Mouse (Mus musculus) myocyte (in vitro differentiated cells): ENCODE results near the gene 4922502D21Rik. TPM values are rescaled to one million over a fixed set of nuclear protein-coding genes. Genes with fewer than 3 reads are reported as not detected.

Experiments
- H3K27me3 ChIP-seq: one replicate; pipeline ENCODE4 v1.6.1; 2011; ENCODE audit not compliant: control insufficient read depth, insufficient read depth, insufficient read length
- H3K36me3 ChIP-seq: one replicate; pipeline ENCODE4 v1.6.1; 2011; ENCODE audit not compliant: control insufficient read depth, insufficient read depth
- H3K4me2 ChIP-seq: one replicate; pipeline ENCODE4 v1.6.1; 2011; ENCODE audit warnings: low read depth, control low read depth
- H3K4me3 ChIP-seq: one replicate; pipeline ENCODE4 v1.5.1; 2011; ENCODE audit warnings: mild to moderate bottlenecking, control low read depth, moderate library complexity
- H3K79me2 ChIP-seq: one replicate; pipeline ENCODE4 v1.6.1; 2011; ENCODE audit not compliant: control insufficient read depth, insufficient read depth
- H3ac ChIP-seq: one replicate; pipeline ENCODE4 v1.6.1; 2011; ENCODE audit not compliant: control insufficient read depth, insufficient read length
- CEBPB ChIP-seq: IDR thresholded peaks from 2 replicates; pipeline ENCODE4 v1.6.1; 2011; ENCODE audit warnings: mild to moderate bottlenecking, moderate library complexity; ENCODE audit not compliant: poor library complexity, insufficient read depth, severe bottlenecking
- E2F4 ChIP-seq: IDR thresholded peaks from one replicate; pipeline ENCODE4 v1.6.1; 2011; ENCODE audit warnings: mild to moderate bottlenecking, control low read depth, moderate library complexity; ENCODE audit not compliant: insufficient read depth
- MAX ChIP-seq: IDR thresholded peaks from one replicate; pipeline ENCODE4 v1.6.1; 2011; ENCODE audit warnings: low read depth, mild to moderate bottlenecking, control low read depth
- MYOD1 ChIP-seq, 3 experiments: IDR thresholded peaks; one replicate each; pipeline ENCODE4 v1.6.1; 2011; ENCODE audit warnings: control low read depth in 2 of 3, low read depth in 2 of 3, mild to moderate bottlenecking in 2 of 3, moderate library complexity in 1 of 3; ENCODE audit not compliant: insufficient read length in 2 of 3, control insufficient read depth in 1 of 3
- MYOG ChIP-seq, 3 experiments: IDR thresholded peaks; one replicate each; pipeline ENCODE4 v1.6.1; 2011; ENCODE audit warnings: control low read depth in 2 of 3, low read depth in 2 of 3, mild to moderate bottlenecking in 2 of 3; ENCODE audit not compliant: insufficient read length in 2 of 3, control insufficient read depth in 1 of 3, insufficient read depth in 1 of 3
- POLR2A ChIP-seq: IDR thresholded peaks from one replicate; pipeline ENCODE4 v1.6.1; 2011; ENCODE audit warnings: low read depth, mild to moderate bottlenecking, control low read depth, moderate library complexity; ENCODE audit not compliant: insufficient read length
- POLR2AphosphoS2 ChIP-seq: IDR thresholded peaks from one replicate; pipeline ENCODE4 v1.6.1; 2011; ENCODE audit warnings: low read depth, control low read depth; ENCODE audit not compliant: insufficient read length
- REST ChIP-seq: IDR thresholded peaks from one replicate; pipeline ENCODE4 v1.6.1; 2011; ENCODE audit warnings: mild to moderate bottlenecking, control low read depth, moderate library complexity; ENCODE audit not compliant: insufficient read depth, insufficient read length
- SRF ChIP-seq: IDR thresholded peaks from one replicate; pipeline ENCODE4 v1.6.1; 2011; ENCODE audit warnings: low read depth; ENCODE audit not compliant: control insufficient read depth, insufficient read length
- TCF12 ChIP-seq: IDR thresholded peaks from one replicate; pipeline ENCODE4 v1.6.1; 2011; ENCODE audit warnings: mild to moderate bottlenecking, control low read depth; ENCODE audit not compliant: poor library complexity, insufficient read depth, severe bottlenecking
- TCF3 ChIP-seq: IDR thresholded peaks from one replicate; pipeline ENCODE4 v1.6.1; 2011; ENCODE audit warnings: low read depth, control low read depth; ENCODE audit not compliant: insufficient read length
- USF1 ChIP-seq: IDR thresholded peaks from one replicate; pipeline ENCODE4 v1.6.1; 2011; ENCODE audit warnings: low read depth, mild to moderate bottlenecking, control low read depth, moderate library complexity
- polyA plus RNA-seq: library from polyadenylated mRNA; unstranded; fragments of >200 nt; fragmentation: generic; extraction: Trizol; gene quantifications from one replicate; pipeline ENCODE4 v1.2.1, GENCODE M21; 2012; ENCODE audit warnings: missing spikeins

Gene 4922502D21Rik
- not detected for polyA plus RNA-seq

DNA sequence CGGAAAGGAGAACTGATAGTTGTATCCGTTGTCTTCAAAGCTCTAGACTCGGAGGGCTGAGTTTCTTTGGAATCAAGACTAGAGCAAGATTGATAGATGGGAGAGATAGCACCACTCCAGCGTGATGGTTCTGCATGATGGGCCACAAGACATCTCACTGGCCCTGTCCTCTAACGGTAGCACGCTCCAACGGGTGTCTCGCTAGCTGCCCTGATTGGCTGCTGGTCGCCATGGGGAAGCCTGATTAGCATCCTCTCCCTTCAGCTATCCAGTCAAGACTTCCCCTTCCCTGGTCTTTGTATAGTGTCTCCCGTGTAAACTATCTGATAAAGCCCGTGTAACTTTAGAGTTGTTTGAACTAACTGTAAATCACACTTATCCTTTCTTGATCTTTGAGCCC is at the start of gene 4922502D21Rik:
Gene 4922502D21Rik (minus strand): TSS at position 187 of the 400 bp plus-strand sequence.
- no peaks in the 10 kb centered on the region for H3K79me2 ChIP-seq
- H3K4me2 ChIP-seq: no peak within 1 kb of the TSS
- H3ac ChIP-seq: no peak within 1 kb of the TSS
- no peak for TF ChIP-seq TCF12
- no peak for TF ChIP-seq E2F4
- TF ChIP-seq MYOD1 (IDR thresholded peaks at IDR 0.05; ENCODE audit: control insufficient read depth in 1 of 3, insufficient read length in 2 of 3, low read depth in 2 of 3): no peak
- no peak for TF ChIP-seq USF1
- no peak for TF ChIP-seq POLR2AphosphoS2
- no peak for TF ChIP-seq TCF3
- TF ChIP-seq POLR2A: no peak
- no peak for TF ChIP-seq MAX
- no peak for TF ChIP-seq REST
- no peak for TF ChIP-seq SRF
- no peak for TF ChIP-seq CEBPB
- TF ChIP-seq MYOG (IDR thresholded peaks at IDR 0.05; ENCODE audit: control insufficient read depth in 1 of 3, insufficient read depth in 1 of 3, insufficient read length in 2 of 3, low read depth in 2 of 3): no peak
- H3K27me3 ChIP-seq: no peaks in the 10 kb centered on the region
- H3K36me3 ChIP-seq: no peaks in the 10 kb centered on the region
- no peak within 1 kb of the TSS for H3K4me3 ChIP-seq

DNA sequence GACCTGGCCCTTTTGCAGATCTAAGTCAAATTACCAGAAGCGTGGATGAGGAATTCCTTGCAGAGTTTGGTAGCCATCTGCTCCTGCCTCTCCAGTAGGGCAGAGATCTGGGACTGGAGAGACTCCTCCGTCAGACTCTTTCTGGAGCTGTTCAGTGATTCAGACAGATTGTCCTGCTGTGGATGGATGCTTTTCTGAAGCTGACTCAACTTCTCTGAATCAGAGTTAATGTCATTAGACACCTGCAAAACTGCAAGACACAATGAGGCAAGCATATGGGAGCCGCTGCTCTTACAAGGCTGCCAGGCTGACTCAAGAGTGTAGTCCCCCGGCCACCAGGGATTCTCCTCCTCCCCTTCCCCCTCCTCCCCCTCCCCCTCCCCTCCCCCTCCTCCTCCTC is 48.9 kb upstream of the 4922502D21Rik start:
- H3K36me3 ChIP-seq: no peaks in the 10 kb centered on the region
- TF ChIP-seq SRF: no peak
- no peak for TF ChIP-seq TCF3
- TF ChIP-seq E2F4: no peak
- no peak for TF ChIP-seq POLR2AphosphoS2
- no peak for TF ChIP-seq POLR2A
- no peak for TF ChIP-seq MAX
- TF ChIP-seq MYOG (IDR thresholded peaks at IDR 0.05; ENCODE audit: control insufficient read depth in 1 of 3, insufficient read depth in 1 of 3, insufficient read length in 2 of 3, low read depth in 2 of 3): no peak
- no peak for TF ChIP-seq MYOD1 (IDR thresholded peaks at IDR 0.05; ENCODE audit: control insufficient read depth in 1 of 3, insufficient read length in 2 of 3, low read depth in 2 of 3)
- no peak for TF ChIP-seq USF1
- no peak for TF ChIP-seq CEBPB
- no peak for TF ChIP-seq REST

DNA sequence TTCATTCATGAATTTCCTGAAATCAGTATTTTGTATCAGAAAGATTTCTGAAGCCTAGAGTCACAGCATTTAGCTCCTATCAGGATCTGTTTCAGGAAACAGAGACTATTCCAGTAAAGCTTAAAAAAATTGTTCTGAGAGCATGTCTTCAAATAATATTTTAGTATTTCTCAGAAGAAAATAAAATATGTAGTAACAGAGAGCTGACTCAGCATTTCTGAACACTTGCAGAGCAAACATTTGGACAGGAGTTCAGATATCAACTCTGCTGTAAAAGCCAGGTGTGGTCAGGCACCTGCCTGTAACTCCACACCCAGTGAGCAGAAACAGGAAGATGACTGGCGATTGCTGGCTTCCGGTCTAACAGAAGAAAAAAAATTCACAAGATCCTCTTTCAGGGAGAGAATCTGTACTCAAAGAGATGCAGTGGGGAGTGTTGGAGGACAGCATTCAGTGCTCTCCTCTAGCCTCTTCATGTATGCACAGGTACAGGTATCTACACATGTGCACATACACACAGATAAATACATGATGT is 43.4 kb upstream of the 4922502D21Rik start:
- TF ChIP-seq USF1: no peak
- TF ChIP-seq CEBPB: no peak
- TF ChIP-seq TCF3: no peak
- no peak for TF ChIP-seq REST
- no peak for TF ChIP-seq MYOG (IDR thresholded peaks at IDR 0.05; ENCODE audit: control insufficient read depth in 1 of 3, insufficient read depth in 1 of 3, insufficient read length in 2 of 3, low read depth in 2 of 3)
- TF ChIP-seq E2F4: no peak
- no peak for TF ChIP-seq POLR2AphosphoS2
- TF ChIP-seq SRF: no peak
- TF ChIP-seq TCF12: no peak
- no peaks in the 10 kb centered on the region for H3K36me3 ChIP-seq
- H3K79me2 ChIP-seq: no peaks in the 10 kb centered on the region
- no peak overlapping the region for H3K4me2 ChIP-seq
- no peaks in the 10 kb centered on the region for H3K27me3 ChIP-seq
- H3K4me3 ChIP-seq: no peak overlapping the region
- no peak overlapping the region for H3ac ChIP-seq

More for the DNA sequence above, 48.9 kb upstream of the 4922502D21Rik start:
- Histone ChIP-seq H3K4me3 (no peak overlapping the region), H3K27me3 (no peaks in the 10 kb centered on the region), H3K4me2 (no peak overlapping the region), H3K79me2 (no peaks in the 10 kb centered on the region), H3ac (no peak overlapping the region)

DNA sequence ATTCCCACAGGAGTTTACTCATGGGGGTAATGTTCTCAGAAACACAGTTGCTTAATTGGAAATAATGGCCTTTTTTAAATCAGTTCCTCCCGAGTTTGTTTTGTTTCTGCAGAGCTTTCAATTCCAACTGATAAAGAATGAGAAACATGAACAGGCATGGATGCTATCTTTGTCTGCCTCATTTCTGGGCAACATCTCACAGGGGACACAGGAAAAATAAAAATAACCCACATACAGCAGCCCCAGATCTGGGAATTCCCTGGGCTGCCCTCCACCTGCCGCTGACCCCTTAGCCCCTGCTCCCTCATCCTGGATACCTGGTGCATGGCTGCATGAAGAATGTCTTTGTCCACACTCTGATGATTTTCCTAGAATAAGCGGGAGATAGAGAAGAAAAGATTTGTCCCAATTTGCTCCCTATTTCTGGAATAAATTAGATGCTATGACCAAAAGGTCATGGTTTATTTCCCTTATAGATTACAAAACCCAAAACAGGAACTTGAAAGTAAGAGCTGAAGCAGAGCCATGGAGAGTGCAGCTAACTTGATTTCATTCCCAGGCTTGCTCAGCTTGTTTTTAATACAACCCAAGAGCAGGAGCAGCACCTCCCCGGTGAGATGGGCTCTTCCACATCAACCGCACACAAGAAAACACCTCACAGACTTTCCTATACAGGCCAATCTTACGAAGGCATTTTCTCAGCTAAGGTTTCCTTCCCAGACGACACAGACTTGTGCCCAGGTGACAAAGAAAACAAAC is 38.0 kb upstream of the 4922502D21Rik start:
- Histone ChIP-seq H3K79me2 (no peaks in the 10 kb centered on the region), H3K36me3 (no peaks in the 10 kb centered on the region), H3K27me3 (no peaks in the 10 kb centered on the region), H3ac (no peak overlapping the region), H3K4me3 (no peak overlapping the region), H3K4me2 (no peak overlapping the region)
- TF ChIP-seq POLR2A (no peak), POLR2AphosphoS2 (no peak), MAX (no peak), USF1 (no peak), E2F4 (no peak), MYOD1 (IDR thresholded peaks at IDR 0.05; ENCODE audit: control insufficient read depth in 1 of 3, insufficient read length in 2 of 3, low read depth in 2 of 3) (no peak), SRF (no peak), TCF3 (no peak), REST (no peak), MYOG (IDR thresholded peaks at IDR 0.05; ENCODE audit: control insufficient read depth in 1 of 3, insufficient read depth in 1 of 3, insufficient read length in 2 of 3, low read depth in 2 of 3) (no peak), CEBPB (no peak), TCF12 (no peak)

DNA sequence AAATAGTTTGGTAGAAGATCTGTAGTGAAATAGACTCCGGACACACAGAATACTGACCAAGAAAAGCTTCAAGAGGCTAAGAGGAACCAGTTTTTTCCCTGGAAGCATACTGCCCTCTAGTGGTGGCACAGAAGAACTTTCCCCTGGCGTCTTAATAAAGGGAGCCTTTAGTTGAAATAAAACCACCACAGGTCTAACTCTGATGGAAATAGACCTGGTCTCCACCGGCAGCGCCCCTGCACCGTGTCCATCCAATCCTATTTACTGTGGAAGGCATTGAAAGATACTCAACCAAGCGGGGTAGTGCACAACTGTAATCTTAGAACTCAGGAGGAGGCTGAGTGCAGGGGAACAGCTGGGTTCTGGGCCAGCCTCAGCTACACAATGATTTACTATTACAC is 34.4 kb upstream of the 4922502D21Rik start:
- H3K36me3 ChIP-seq: no peaks in the 10 kb centered on the region
- no peaks in the 10 kb centered on the region for H3K27me3 ChIP-seq
- no peaks in the 10 kb centered on the region for H3K79me2 ChIP-seq
- H3ac ChIP-seq: no peak overlapping the region
- no peak overlapping the region for H3K4me2 ChIP-seq
- no peak for TF ChIP-seq SRF
- no peak for TF ChIP-seq USF1
- TF ChIP-seq POLR2AphosphoS2: no peak
- TF ChIP-seq TCF3: no peak
- TF ChIP-seq MYOG (IDR thresholded peaks at IDR 0.05; ENCODE audit: control insufficient read depth in 1 of 3, insufficient read depth in 1 of 3, insufficient read length in 2 of 3, low read depth in 2 of 3): no peak
- TF ChIP-seq TCF12: no peak
- TF ChIP-seq POLR2A: no peak
- no peak for TF ChIP-seq REST
- no peak for TF ChIP-seq E2F4
- TF ChIP-seq MYOD1 (IDR thresholded peaks at IDR 0.05; ENCODE audit: control insufficient read depth in 1 of 3, insufficient read length in 2 of 3, low read depth in 2 of 3): no peak
- no peak for TF ChIP-seq CEBPB
- TF ChIP-seq MAX: no peak
- H3K4me3 ChIP-seq: no peak overlapping the region
